Comparison of ENCODE assay signal across 23 mouse cellular contexts in the genomic region with DNA sequence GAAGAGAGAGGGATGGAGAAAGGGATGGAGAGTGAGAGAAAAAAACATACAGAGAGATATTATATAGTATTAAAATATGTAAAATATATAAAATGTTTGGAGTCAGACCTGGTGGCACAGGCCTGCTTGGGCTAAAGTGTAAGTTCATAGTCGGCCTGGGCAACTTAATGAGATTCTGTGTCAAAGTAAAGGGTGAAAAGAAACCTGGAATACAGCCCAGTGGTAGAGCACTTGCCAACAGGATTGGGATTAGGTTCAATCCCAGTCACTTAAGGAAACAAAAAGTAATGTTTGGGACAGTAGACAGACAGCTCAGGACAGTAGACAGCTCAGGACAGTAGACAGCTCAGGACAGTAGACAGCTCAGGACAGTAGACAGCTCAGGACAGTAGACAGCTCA.
"Had no signal": no experiment of that assay in that cellular context is flagged by ENCODE, and none has a peak within 500 bp of the region (broad histone marks: within the 10 kb centered on the region; RNA-seq: fewer than 3 reads in every experiment).

No protein-coding gene starts in this region.

- H3K4me3 ChIP-seq: heart, adult 2 months; heart, embryonic 13.5 days; heart, embryonic 15.5 days; hindbrain, embryonic 13.5 days; hindbrain, embryonic 15.5 days; limb, embryonic 13.5 days; limb, embryonic 15.5 days; liver, embryonic 12.5 days had no signal

- H3K9ac ChIP-seq: heart, embryonic 13.5 days; heart, embryonic 15.5 days; hindbrain, embryonic 13.5 days; hindbrain, embryonic 15.5 days; limb, embryonic 13.5 days; limb, embryonic 15.5 days; liver, embryonic 12.5 days; liver, embryonic 14.5 days had no signal

- H3K4me2 ChIP-seq: heart, embryonic 11.5 days; heart, embryonic 13.5 days; heart, embryonic 15.5 days; hindbrain, embryonic 13.5 days; hindbrain, embryonic 15.5 days; limb, embryonic 13.5 days; limb, embryonic 15.5 days; liver, embryonic 12.5 days had no signal

- H3K4me1 ChIP-seq: heart, embryonic 13.5 days; heart, embryonic 15.5 days; hindbrain, embryonic 13.5 days; hindbrain, embryonic 15.5 days; limb, embryonic 13.5 days; limb, embryonic 15.5 days; liver, embryonic 12.5 days had no signal

- H3K9me3 ChIP-seq: heart, embryonic 13.5 days; heart, embryonic 15.5 days; hindbrain, embryonic 13.5 days; hindbrain, embryonic 15.5 days; limb, embryonic 13.5 days; limb, embryonic 15.5 days; liver, embryonic 12.5 days had no signal

- DNase-seq: gastrocnemius, postnatal 14 days; gastrocnemius, postnatal 36 days; heart, adult 11 months; heart, adult 2 months; heart, postnatal 14 days; heart, postnatal 36 days; kidney, adult 18-20 months; kidney, postnatal 10 days; layer of hippocampus, adult 9-11 months; layer of hippocampus, postnatal 36 days; left cerebral cortex, postnatal 4 days; lung, adult 18-20 months had no signal

- H3K27ac ChIP-seq: heart, adult 2 months; heart, embryonic 13.5 days; heart, embryonic 15.5 days; hindbrain, embryonic 13.5 days; hindbrain, embryonic 15.5 days; hindbrain, postnatal 0 days; limb, embryonic 13.5 days; limb, embryonic 15.5 days; liver, embryonic 12.5 days; liver, embryonic 14.5 days had no signal

- H3K36me3 ChIP-seq: heart, embryonic 13.5 days; heart, embryonic 15.5 days; hindbrain, embryonic 13.5 days; hindbrain, embryonic 15.5 days; limb, embryonic 13.5 days; limb, embryonic 15.5 days; liver, embryonic 12.5 days had no signal

- H3K27me3 ChIP-seq: heart, embryonic 13.5 days; heart, embryonic 15.5 days; hindbrain, embryonic 13.5 days; hindbrain, embryonic 15.5 days; limb, embryonic 13.5 days; limb, embryonic 15.5 days; liver, embryonic 12.5 days had no signal

- ATAC-seq: hindbrain, postnatal 0 days; intestine, embryonic 16.5 days; liver, embryonic 12.5 days had no signal
